Mouse (Mus musculus): ENCODE measurements around the gene Mlana. TPM values are rescaled to one million over a fixed set of nuclear protein-coding genes. Genes with fewer than 3 reads are reported as not detected.
A peak's percentile ranks its signal among the peaks of the same experiment; 100 is the strongest.

The Mlana gene
- total RNA-seq, 1 experiment, result 3.0 TPM

- in situ Hi-C loops (cut with MboI; ENCODE audit: low sequenced_read_pairs in 2 of 2, unreplicated experiment in 2 of 2), result no loop called here
- no peak for TF ChIP-seq HCFC1 (IDR thresholded peaks at IDR 0.05; ENCODE audit: borderline replicate concordance, insufficient read depth, low read length)
- no peak for TF ChIP-seq CHD2 (IDR thresholded peaks at IDR 0.05; ENCODE audit: low read depth, low read length)
- TF ChIP-seq ZC3H11A (IDR thresholded peaks at IDR 0.05; ENCODE audit: borderline replicate concordance, low read depth, low read length), result no peak
- TF ChIP-seq ZNF384 (IDR thresholded peaks at IDR 0.05; ENCODE audit: low read depth, low read length), result no peak
- TF ChIP-seq MAFK (IDR thresholded peaks at IDR 0.05; ENCODE audit: insufficient read depth, low read depth, low read length), result no peak
- Histone ChIP-seq H3K4me1 (ENCODE audit: control insufficient read depth in 2 of 2, insufficient read depth in 2 of 2, low read length in 2 of 2, poor library complexity in 1 of 2) (peaks cover 0 to 5% of the 10 kb centered on the region in 2 experiments; a peak in 2 of 4 replicates), H3K9ac (ENCODE audit: insufficient read depth, low read depth, low read length, poor library complexity, severe bottlenecking) (no peak overlapping the region), H3K36me3 (ENCODE audit: control insufficient read depth, insufficient read depth, low read length, poor library complexity, severe bottlenecking) (no peaks in the 10 kb centered on the region), H3K9me3 (ENCODE audit: control insufficient read depth, insufficient read depth, low read depth, low read length) (no peaks in the 10 kb centered on the region), H3K4me3 (ENCODE audit: insufficient read depth in 1 of 2, low read depth in 1 of 2, low read length in 2 of 2, poor library complexity in 1 of 2, severe bottlenecking in 1 of 2) (no peak overlapping the region), H3K27ac (ENCODE audit: insufficient read depth, low read depth, low read length, poor library complexity, severe bottlenecking) (no peak overlapping the region)
- DNase-seq (ENCODE audit: low read depth, low spot score), result no peak
Observed at GRCm38 (mm10) chr19:29678181-29678778, 19.3 kb upstream of the Mlana start.

DNA sequence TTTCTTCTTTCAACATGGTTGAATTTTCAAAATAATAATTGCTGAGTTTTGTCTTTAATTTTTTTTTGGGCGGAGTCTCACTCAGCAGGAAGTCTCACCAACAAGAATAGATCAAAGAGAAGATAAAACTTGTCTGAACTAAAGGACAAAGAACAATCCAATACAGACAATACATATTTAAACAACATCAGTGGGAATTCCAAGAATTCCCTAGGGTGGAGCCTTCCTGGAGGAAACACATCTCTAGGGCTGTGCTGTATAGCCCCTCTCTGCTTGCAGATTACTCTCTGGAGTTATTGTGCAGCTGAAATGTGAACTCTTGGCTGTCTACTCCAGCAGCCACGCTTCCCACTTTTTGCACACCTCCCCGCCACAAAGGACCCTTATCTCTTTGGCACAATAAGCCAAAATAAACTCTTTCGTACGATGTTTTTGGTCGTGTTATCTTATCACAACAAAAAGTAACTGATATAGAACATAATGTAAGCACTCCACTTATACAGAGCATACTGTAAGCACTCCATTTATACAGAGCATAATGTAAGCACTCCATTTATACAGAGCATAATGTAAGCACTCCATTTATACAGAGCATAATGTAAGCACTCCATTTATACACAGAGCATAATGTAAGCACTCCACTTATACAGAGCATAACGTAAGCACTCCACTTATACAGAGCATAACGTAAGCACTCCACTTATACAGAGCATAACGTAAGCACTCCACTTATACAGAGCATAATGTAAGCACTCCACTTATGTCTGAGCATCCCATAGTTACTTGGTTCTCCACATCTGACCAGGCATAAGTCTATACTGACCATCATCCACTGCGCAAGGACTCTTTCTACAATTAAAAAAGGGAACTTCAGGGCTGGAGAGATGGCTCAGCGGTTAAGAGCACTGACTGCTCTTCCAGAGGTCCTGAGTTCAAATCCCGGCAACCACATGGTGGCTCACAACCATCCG is 17.2 kb upstream of the Mlana start:
- Histone ChIP-seq H3K36me3 (ENCODE audit: control insufficient read depth, insufficient read depth, low read length, poor library complexity, severe bottlenecking) (no peaks in the 10 kb centered on the region), H3K4me1 (ENCODE audit: control insufficient read depth in 2 of 2, insufficient read depth in 2 of 2, low read length in 2 of 2, poor library complexity in 1 of 2) (peaks cover 0 to 1% of the 10 kb centered on the region in 2 experiments; a peak in 2 of 4 replicates), H3K4me3 (ENCODE audit: insufficient read depth in 1 of 2, low read depth in 1 of 2, low read length in 2 of 2, poor library complexity in 1 of 2, severe bottlenecking in 1 of 2) (no peak overlapping the region), H3K9me3 (ENCODE audit: control insufficient read depth, insufficient read depth, low read depth, low read length) (0 out of 2 replicates have a peak, but pooled peaks cover 4% of the 10 kb centered on the region), H3K9ac (ENCODE audit: insufficient read depth, low read depth, low read length, poor library complexity, severe bottlenecking) (no peak overlapping the region), H3K27ac (ENCODE audit: insufficient read depth, low read depth, low read length, poor library complexity, severe bottlenecking) (no peak overlapping the region)
- in situ Hi-C loops (cut with MboI; ENCODE audit: low sequenced_read_pairs in 2 of 2, unreplicated experiment in 2 of 2), result no loop called here
- TF ChIP-seq ZNF384 (IDR thresholded peaks at IDR 0.05; ENCODE audit: low read depth, low read length), result no peak
- no peak for TF ChIP-seq HCFC1 (IDR thresholded peaks at IDR 0.05; ENCODE audit: borderline replicate concordance, insufficient read depth, low read length)
- no peak for TF ChIP-seq MAFK (IDR thresholded peaks at IDR 0.05; ENCODE audit: insufficient read depth, low read depth, low read length)
- TF ChIP-seq ZC3H11A (IDR thresholded peaks at IDR 0.05; ENCODE audit: borderline replicate concordance, low read depth, low read length), result no peak
- TF ChIP-seq CHD2 (IDR thresholded peaks at IDR 0.05; ENCODE audit: low read depth, low read length), result no peak
- no peak for DNase-seq (ENCODE audit: low read depth, low spot score)

- Histone ChIP-seq H3K36me3 (ENCODE audit: control insufficient read depth, insufficient read depth, low read length, poor library complexity, severe bottlenecking) (no peaks in the 10 kb centered on the region), H3K4me1 (ENCODE audit: control insufficient read depth in 2 of 2, insufficient read depth in 2 of 2, low read length in 2 of 2, poor library complexity in 1 of 2) (no peaks in the 10 kb centered on the region; a peak in 1 of 4 replicates), H3K9me3 (ENCODE audit: control insufficient read depth, insufficient read depth, low read depth, low read length) (0 out of 2 replicates have a peak, but pooled peaks cover 4% of the 10 kb centered on the region), H3K9ac (ENCODE audit: insufficient read depth, low read depth, low read length, poor library complexity, severe bottlenecking) (no peak overlapping the region), H3K27ac (ENCODE audit: insufficient read depth, low read depth, low read length, poor library complexity, severe bottlenecking) (no peak overlapping the region), H3K4me3 (ENCODE audit: insufficient read depth in 1 of 2, low read depth in 1 of 2, low read length in 2 of 2, poor library complexity in 1 of 2, severe bottlenecking in 1 of 2) (peak overlapping the region in 1 of 2 experiments; percentile 29; a peak in 1 of 4 replicates)
- peak; percentile 79 for DNase-seq (ENCODE audit: low read depth, low spot score)
- no peak for TF ChIP-seq MAFK (IDR thresholded peaks at IDR 0.05; ENCODE audit: insufficient read depth, low read depth, low read length)
- TF ChIP-seq ZC3H11A (IDR thresholded peaks at IDR 0.05; ENCODE audit: borderline replicate concordance, low read depth, low read length), result peak; percentile 49; the same call in 1 of the 2 replicates
- in situ Hi-C loops (cut with MboI; ENCODE audit: low sequenced_read_pairs in 2 of 2, unreplicated experiment in 2 of 2), result no loop called here
Observed at GRCm38 (mm10) chr19:29683844-29684540, 13.6 kb upstream of the Mlana start.

DNA sequence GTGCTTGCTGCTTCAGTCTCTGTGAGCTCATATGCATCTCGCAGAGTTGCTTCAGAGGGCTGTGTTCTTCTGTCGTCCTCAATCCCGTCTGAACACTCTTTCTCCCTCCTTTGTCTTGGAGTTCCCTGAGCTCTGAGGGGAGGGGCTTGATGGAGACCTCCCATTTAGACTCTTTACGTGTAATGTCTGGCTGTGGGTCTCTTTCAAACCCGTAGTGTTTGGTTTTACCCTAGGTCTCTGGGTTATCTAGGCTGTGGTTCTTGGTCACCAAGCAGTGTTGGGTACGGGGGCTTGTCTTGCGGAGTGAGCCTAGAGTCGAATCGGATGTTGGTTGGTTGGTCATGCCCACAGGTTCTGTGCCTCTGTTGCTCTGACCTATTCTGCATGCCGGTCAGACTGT is 2.6 kb upstream of the Mlana start:
- Histone ChIP-seq H3K9ac (ENCODE audit: insufficient read depth, low read depth, low read length, poor library complexity, severe bottlenecking) (no peak overlapping the region), H3K36me3 (ENCODE audit: control insufficient read depth, insufficient read depth, low read length, poor library complexity, severe bottlenecking) (no peaks in the 10 kb centered on the region), H3K4me1 (ENCODE audit: control insufficient read depth in 2 of 2, insufficient read depth in 2 of 2, low read length in 2 of 2, poor library complexity in 1 of 2) (peaks cover 3 to 6% of the 10 kb centered on the region in 2 experiments; a peak in 2 of 4 replicates), H3K9me3 (ENCODE audit: control insufficient read depth, insufficient read depth, low read depth, low read length) (no peaks in the 10 kb centered on the region), H3K4me3 (ENCODE audit: insufficient read depth in 1 of 2, low read depth in 1 of 2, low read length in 2 of 2, poor library complexity in 1 of 2, severe bottlenecking in 1 of 2) (no peak overlapping the region), H3K27ac (ENCODE audit: insufficient read depth, low read depth, low read length, poor library complexity, severe bottlenecking) (no peak overlapping the region)
- in situ Hi-C loops (cut with MboI; ENCODE audit: low sequenced_read_pairs in 2 of 2, unreplicated experiment in 2 of 2), result no loop called here
- no peak for TF ChIP-seq CHD2 (IDR thresholded peaks at IDR 0.05; ENCODE audit: low read depth, low read length)
- TF ChIP-seq ZC3H11A (IDR thresholded peaks at IDR 0.05; ENCODE audit: borderline replicate concordance, low read depth, low read length), result no peak
- TF ChIP-seq ZNF384 (IDR thresholded peaks at IDR 0.05; ENCODE audit: low read depth, low read length), result no peak
- TF ChIP-seq HCFC1 (IDR thresholded peaks at IDR 0.05; ENCODE audit: borderline replicate concordance, insufficient read depth, low read length), result no peak
- TF ChIP-seq MAFK (IDR thresholded peaks at IDR 0.05; ENCODE audit: insufficient read depth, low read depth, low read length), result no peak
- DNase-seq (ENCODE audit: low read depth, low spot score), result no peak
